Mouse (Mus musculus) NIH3T3 (cell line): ENCODE data around the gene Scimp.

Experiments used
- DNase-seq: peaks from one replicate; pipeline ENCODE4 v3.0.0-alpha.2; 2012; ENCODE audit warnings: low read depth

The Scimp gene

GRCm38 (mm10) chr11:70812365-70812764 is at the start of gene Scimp:
Gene Scimp (minus strand): TSS chr11:70812586.
- DNase-seq = no peak

GRCm38 (mm10) chr11:70860371-70860770 is 48.0 kb upstream of the Scimp start:
- no peak for DNase-seq

DNA sequence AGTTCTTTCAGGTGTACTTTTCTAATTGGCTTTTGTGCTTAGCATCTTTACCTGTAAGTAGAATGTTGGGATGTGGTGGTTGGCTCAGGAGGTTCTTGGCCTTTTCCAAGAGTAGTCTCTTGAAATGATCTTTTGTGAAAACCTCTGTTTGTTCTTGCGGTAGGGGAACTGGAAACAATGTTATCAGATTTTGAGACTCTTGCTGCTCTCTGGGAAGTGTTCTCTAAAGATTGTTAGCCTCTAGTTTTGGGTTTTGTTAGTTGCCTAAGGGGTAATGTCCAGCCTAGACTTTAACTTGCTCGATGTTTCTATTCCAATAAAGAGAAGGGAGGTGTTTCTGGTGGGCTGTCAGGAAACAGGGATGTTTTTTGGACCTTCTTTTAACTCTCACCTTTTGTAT is 33.6 kb upstream of the Scimp start:
- no peak for DNase-seq

DNA sequence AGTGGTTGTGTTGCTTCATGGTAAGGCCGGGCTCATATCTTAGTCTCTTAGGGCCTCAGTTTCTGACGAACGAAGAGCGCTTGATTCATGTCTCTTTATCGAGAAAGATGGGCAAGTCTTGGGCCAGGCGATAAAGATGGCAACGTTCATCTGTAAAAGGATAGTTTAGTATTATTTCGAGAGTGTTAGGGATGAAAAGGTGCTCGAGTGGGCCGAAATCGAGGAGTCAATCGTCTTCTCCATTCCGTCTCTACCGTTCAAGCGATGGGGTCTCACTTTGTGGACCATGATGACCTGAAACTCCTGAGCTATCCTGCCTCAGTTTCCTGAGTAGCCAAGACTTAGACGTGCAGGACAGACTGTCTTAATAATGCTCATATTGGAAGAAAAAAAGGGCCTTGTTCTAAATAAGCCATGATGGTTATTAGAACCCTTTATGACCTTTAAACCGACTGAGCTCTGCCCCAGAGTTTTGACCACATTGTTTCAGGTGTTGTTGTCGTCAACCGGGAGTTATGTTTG is 33.1 kb upstream of the Scimp start:
- no peak for DNase-seq

GRCm38 (mm10) chr11:70844559-70845456 is 32.4 kb upstream of the Scimp start, which contains the start of gene Rabep1:
Gene Rabep1 (plus strand): TSS chr11:70844778.
- DNase-seq = peak; percentile 99

DNA sequence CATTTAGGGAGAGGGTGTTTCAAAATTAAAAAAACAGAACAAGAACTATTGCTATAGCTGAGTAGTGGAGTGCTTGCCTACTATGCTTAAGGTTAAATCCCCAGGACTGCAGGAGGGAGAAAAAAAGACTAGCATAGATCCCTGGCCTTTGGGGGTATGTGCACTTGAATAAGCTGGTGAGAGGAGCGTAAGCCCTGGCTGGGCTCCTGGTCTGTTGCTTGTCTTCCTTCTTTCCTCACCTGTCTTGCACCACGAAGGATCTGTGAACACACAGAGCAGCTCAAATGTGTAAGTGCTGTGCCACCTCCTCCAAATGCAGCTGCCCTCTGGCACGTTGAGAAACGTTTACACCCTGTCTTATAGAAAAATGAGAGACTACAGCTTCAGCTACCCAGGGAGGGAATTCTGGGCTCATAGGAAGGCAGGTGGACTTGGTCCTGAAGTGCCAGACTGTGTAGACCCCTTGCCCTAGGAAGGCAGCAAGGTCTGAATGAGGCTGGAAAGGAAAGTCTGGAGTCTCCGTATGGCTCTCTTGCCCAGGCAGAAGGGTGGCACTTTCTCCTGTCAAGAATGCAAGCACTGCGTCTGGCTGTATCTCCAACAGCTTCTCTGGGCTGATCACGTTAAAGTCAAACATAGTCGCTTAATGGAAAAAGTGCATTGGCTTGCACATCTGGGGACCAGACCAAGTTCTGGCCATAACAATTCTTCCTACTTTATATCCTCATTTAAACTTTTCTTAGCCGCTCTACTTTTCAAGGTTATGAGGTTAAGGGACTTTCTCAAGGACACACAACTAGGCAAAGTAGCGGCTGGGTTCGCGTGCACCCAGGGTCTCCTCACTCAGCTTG is 31.5 kb upstream of the Scimp start:
- DNase-seq = no peak

- DNase-seq = no peak
Observed at GRCm38 (mm10) chr11:70842983-70843382, 30.6 kb upstream of the Scimp start.

- no peak for DNase-seq
Observed at GRCm38 (mm10) chr11:70838610-70839009, 26.2 kb upstream of the Scimp start.

DNA sequence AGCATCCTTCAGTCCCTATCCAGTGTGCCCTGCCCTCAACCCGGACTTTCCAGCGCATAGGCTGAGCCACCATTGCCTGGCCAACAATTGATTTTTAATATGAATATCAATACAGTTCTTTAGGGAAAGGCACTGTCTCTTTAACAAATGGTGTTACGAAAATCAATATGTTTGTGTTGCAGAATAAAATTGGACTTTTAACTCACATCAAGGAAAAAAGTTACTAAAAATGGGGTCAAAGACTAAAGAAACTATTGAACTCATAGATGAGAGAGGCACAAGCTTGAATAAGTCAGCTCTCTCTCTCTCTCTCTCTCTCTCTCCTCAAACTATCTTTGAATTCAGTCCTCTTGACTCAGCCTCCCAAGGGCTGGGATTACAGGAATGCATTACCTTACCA is 24.6 kb upstream of the Scimp start:
- DNase-seq = no peak

DNA sequence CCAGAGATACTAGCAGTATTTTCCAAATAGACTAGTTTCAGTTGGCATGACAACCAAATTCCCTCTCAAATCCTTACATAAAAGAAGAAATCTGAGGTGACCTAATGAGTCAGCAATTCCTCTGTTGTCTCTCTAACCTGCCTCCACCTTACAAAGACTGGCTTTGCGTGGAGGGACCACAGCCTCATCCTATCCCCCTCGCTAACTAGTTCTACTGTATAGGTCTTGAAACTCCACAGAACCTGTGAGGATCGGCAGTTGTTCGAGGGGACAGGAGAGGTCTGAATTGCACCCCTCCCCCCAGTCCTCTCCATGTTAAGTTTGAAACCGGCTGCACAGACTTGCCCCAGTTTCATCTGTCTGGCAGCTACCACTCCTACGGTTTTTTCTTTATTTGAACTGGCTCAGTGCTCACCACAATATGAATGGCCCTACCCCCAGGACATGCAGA is 23.0 kb upstream of the Scimp start:
- DNase-seq = no peak

- no peak for DNase-seq
Observed at GRCm38 (mm10) chr11:70833831-70834230, 21.4 kb upstream of the Scimp start.

GRCm38 (mm10) chr11:70833408-70833807 is 21.0 kb upstream of the Scimp start:
- DNase-seq = no peak

GRCm38 (mm10) chr11:70831201-70831600 is 18.8 kb upstream of the Scimp start:
- no peak for DNase-seq

DNA sequence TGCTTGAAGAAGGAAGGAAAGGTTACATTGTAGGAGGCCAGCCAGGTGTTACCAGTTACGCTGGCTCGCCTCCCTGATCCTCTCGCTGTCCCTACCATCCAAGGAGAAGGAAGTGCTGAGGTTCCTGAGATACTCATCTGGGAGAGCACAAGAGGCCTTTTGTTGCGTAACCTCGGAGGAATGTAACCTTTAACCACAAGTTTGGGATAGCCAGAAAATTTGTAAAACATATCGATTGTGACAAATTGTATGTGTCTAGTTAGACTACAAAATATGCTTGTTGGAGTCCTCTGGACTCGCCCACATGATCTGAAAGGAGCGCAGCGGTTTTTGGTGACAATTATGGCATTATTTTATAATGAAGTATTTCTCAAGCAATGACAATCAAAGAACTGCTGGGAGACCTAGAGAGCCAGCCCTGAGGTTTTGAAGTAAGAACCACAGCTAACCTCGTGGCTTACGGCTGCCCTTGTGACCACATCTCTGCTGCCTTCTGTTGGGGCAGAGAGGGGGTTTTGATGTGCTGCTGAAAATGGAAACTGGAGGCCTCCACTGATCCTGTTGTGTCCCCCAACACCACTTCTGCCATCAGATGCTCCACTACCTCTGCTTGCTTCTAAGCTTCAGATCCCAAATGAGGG is 16.7 kb upstream of the Scimp start:
- peak; percentile 79 for DNase-seq

- DNase-seq = no peak
Observed at GRCm38 (mm10) chr11:70826207-70826606, 13.8 kb upstream of the Scimp start.

DNA sequence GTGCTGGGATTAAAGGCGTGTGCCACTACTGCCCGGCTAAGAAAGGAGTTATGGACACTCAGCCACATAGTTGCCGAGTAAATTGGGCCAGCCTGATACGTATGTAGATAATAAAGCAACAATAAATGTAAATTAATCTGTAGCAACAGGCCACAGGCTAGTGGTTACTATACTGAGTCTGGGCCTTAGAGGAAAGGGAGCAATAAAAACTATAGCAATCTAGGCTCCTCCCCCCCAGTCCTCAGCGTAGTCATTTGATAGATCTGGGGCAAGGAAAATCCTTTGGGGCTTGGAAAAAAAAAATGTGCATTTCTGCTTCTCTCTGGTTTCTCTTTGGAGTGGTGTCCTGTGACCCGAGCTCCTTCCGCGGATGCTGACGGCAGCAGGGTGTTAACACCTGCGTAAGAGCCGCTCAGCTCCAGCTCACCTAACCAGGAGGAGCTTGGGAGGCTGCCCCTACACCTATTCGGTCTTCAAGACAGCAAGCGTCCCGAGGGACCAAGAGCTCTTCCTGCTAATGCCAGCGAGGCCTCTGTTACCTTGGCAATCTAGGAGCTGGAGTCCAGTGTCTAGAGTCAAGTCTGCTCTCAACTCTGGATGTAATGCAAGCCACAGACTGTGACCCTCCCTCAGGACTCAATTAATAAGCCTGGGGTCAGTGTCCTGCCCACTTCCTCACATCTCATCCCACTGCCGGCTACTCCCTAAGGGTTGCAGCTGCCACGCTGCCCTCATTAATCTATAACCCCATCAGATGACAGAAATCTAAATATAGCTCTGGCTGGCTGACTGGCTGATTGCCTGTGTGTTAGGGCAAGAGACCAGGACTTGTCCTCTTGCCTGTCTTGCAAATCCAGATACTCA is 9.6 kb upstream of the Scimp start:
- DNase-seq = no peak

- DNase-seq = no peak
Observed at GRCm38 (mm10) chr11:70820120-70820519, 7.7 kb upstream of the Scimp start.

GRCm38 (mm10) chr11:70816770-70817169 is 4.4 kb upstream of the Scimp start:
- no peak for DNase-seq

DNA sequence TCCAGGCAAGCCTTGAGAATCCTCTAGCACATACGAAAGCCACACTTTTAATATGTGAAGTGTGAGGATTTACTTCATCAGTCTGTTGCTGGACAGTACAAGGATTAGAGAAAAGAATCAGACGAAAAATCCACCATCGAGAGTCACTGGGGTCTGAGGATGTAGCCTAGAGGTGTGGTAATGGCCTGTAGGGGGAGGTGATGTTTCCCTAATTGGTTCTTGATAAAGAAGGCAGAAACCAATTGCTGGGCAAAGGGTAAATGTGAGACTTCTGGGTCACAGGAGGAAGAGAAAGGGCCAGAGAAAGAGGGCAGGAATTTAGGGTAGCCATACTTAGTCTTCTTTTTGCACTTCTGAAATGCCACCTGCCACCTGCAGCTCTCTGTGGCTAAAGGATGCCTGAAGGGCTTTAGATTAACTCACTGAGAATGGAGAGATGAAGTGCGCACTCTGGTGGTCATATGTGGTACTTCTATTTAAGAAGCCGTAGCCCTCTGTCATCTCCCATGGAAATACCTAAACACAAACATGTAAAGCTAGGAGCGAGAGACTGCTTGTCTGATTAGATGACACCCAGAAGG is 3.2 kb upstream of the Scimp start:
- DNase-seq = peak; percentile 83

GRCm38 (mm10) chr11:70815071-70815470 is 2.7 kb upstream of the Scimp start:
- no peak for DNase-seq
